In the genomic region with DNA sequence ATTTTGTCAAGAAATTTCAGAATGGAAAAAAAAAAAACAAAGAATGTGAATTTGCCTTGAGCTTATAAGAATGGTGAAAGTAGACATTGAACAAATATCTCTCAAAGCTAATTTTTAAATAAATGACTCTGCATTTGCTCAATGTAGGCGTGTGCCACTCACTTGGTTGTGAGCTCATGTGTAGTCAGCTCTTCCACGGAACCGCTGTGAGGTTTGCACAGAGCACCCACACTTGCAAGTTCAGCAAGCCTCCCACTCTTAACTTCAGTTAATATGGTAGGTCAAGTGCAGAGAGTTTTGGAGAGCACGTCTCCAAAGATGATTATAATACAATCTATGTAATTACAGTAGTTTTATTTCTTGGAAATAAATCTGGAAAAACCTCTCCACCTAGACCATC, we compare ENCODE assay signal across 18 mouse cellular contexts.
"Had no signal": no experiment of that assay in that cellular context is flagged by ENCODE, and none has a peak within 500 bp of the region (broad histone marks: within the 10 kb centered on the region; RNA-seq: fewer than 3 reads in every experiment).

No protein-coding gene starts in this region.

- H3K36me3 ChIP-seq: midbrain, embryonic 10.5 days; midbrain, embryonic 12.5 days; neural tube, embryonic 13.5 days; neural tube, embryonic 15.5 days had no signal

- H3K9ac ChIP-seq: lung, embryonic 14.5 days; midbrain, embryonic 12.5 days; neural tube, embryonic 13.5 days; neural tube, embryonic 15.5 days had no signal

- DNase-seq: lung, adult 18-20 months; lung, embryonic 14.5 days; lung, postnatal 10 days; lung, postnatal 4 days; midbrain, embryonic 14.5 days; retina, postnatal 1 day; right cerebral cortex, postnatal 14 days; right cerebral cortex, postnatal 4 days; spleen, adult 18-20 months; thymus, adult 2 months; thymus, postnatal 25 days; thymus, postnatal 4 days had no signal

- H3K27me3 ChIP-seq: midbrain, embryonic 12.5 days; neural tube, embryonic 13.5 days; neural tube, embryonic 15.5 days had no signal

- H3K4me1 ChIP-seq: midbrain, embryonic 10.5 days; midbrain, embryonic 12.5 days; neural tube, embryonic 13.5 days; neural tube, embryonic 15.5 days had no signal

- H3K9me3 ChIP-seq: midbrain, embryonic 10.5 days; midbrain, embryonic 12.5 days; neural tube, embryonic 13.5 days; neural tube, embryonic 15.5 days had no signal

- ATAC-seq: midbrain, embryonic 16.5 days had no signal

- H3K27ac ChIP-seq: midbrain, embryonic 10.5 days; midbrain, embryonic 12.5 days; neural tube, embryonic 13.5 days; neural tube, embryonic 15.5 days had no signal

- H3K4me3 ChIP-seq: midbrain, embryonic 10.5 days; midbrain, embryonic 12.5 days; myocyte; neural tube, embryonic 13.5 days; neural tube, embryonic 15.5 days had no signal

- H3K4me2 ChIP-seq: lung, embryonic 14.5 days; midbrain, embryonic 12.5 days; neural tube, embryonic 13.5 days; neural tube, embryonic 15.5 days had no signal
